Mouse (Mus musculus): ENCODE data around the gene Olfr1418. TPM values are rescaled to one million over a fixed set of nuclear protein-coding genes. Genes with fewer than 3 reads are reported as not detected.

Olfr1418 gene
- polyA plus RNA-seq, 2 experiments = not detected

GRCm38 (mm10) chr19:11856506-11856905, 4.4 kb downstream of the Olfr1418 start:
- no peak overlapping the region for H3K27ac ChIP-seq
- no peak overlapping the region for H3K4me3 ChIP-seq (ENCODE audit: insufficient read depth in 1 of 2, low read depth in 2 of 2, low read length in 2 of 2)
- 55% methylated on average over 6 of the region's 6 CpGs for WGBS (ENCODE audit: insufficient replicate concordance)
- H3K27me3 ChIP-seq (ENCODE audit: control insufficient read depth, insufficient read depth, low read length) = no peaks in the 10 kb centered on the region
- no peaks in the 10 kb centered on the region for H3K9me3 ChIP-seq (ENCODE audit: control insufficient read depth, low read length)
- no peaks in the 10 kb centered on the region for H3K4me1 ChIP-seq (replicated peaks; ENCODE audit: control insufficient read depth in 2 of 2, insufficient read depth in 2 of 2, low read length in 1 of 2)
- TF ChIP-seq CTCF (IDR thresholded peaks at IDR 0.05; ENCODE audit: low read depth) = no peak
- TF ChIP-seq EP300 (IDR thresholded peaks at IDR 0.05; ENCODE audit: low read depth) = no peak
- H3K9ac ChIP-seq (replicated peaks) = no peak overlapping the region
- DNase-seq (ENCODE audit: low read depth in 3 of 3, low spot score in 3 of 3) (no peak), ATAC-seq (ENCODE audit: insufficient read depth) (no peak)
- H3K36me3 ChIP-seq (replicated peaks; ENCODE audit: control insufficient read depth, insufficient read depth, low read depth) = no peaks in the 10 kb centered on the region
- no peak overlapping the region for H3K4me2 ChIP-seq (ENCODE audit: low read depth)

GRCm38 (mm10) chr19:11854821-11855220, 6.0 kb downstream of the Olfr1418 start:
- no peak overlapping the region for H3K9ac ChIP-seq (replicated peaks)
- 66% methylated on average over 2 of the region's 2 CpGs for WGBS (ENCODE audit: insufficient replicate concordance)
- TF ChIP-seq EP300 (IDR thresholded peaks at IDR 0.05; ENCODE audit: low read depth) (no peak), CTCF (IDR thresholded peaks at IDR 0.05; ENCODE audit: low read depth) (no peak)
- H3K9me3 ChIP-seq (ENCODE audit: control insufficient read depth, low read length) = no peaks in the 10 kb centered on the region
- no peaks in the 10 kb centered on the region for H3K36me3 ChIP-seq (replicated peaks; ENCODE audit: control insufficient read depth, insufficient read depth, low read depth)
- no peak overlapping the region for H3K4me2 ChIP-seq (ENCODE audit: low read depth)
- no peak for DNase-seq (ENCODE audit: low read depth in 3 of 3, low spot score in 3 of 3)
- ATAC-seq (ENCODE audit: insufficient read depth) = no peak
- no peaks in the 10 kb centered on the region for H3K27me3 ChIP-seq (ENCODE audit: control insufficient read depth, insufficient read depth, low read length)
- H3K4me3 ChIP-seq (ENCODE audit: insufficient read depth in 1 of 2, low read depth in 2 of 2, low read length in 2 of 2) = no peak overlapping the region
- H3K27ac ChIP-seq = no peak overlapping the region
- H3K4me1 ChIP-seq (replicated peaks; ENCODE audit: control insufficient read depth in 2 of 2, insufficient read depth in 2 of 2, low read length in 1 of 2) = no peaks in the 10 kb centered on the region

- TF ChIP-seq CTCF (IDR thresholded peaks at IDR 0.05; ENCODE audit: low read depth) (no peak), EP300 (IDR thresholded peaks at IDR 0.05; ENCODE audit: low read depth) (no peak)
- ATAC-seq (ENCODE audit: insufficient read depth) (no peak), DNase-seq (ENCODE audit: low read depth in 3 of 3, low spot score in 3 of 3) (no peak)
- Histone ChIP-seq H3K36me3 (replicated peaks; ENCODE audit: control insufficient read depth, insufficient read depth, low read depth) (no peaks in the 10 kb centered on the region), H3K4me2 (ENCODE audit: low read depth) (no peak overlapping the region), H3K4me3 (ENCODE audit: insufficient read depth in 1 of 2, low read depth in 2 of 2, low read length in 2 of 2) (no peak overlapping the region), H3K27me3 (ENCODE audit: control insufficient read depth, insufficient read depth, low read length) (no peaks in the 10 kb centered on the region), H3K27ac (no peak overlapping the region), H3K4me1 (replicated peaks; ENCODE audit: control insufficient read depth in 2 of 2, insufficient read depth in 2 of 2, low read length in 1 of 2) (no peaks in the 10 kb centered on the region), H3K9ac (replicated peaks) (no peak overlapping the region), H3K9me3 (ENCODE audit: control insufficient read depth, low read length) (no peaks in the 10 kb centered on the region)
- 28% methylated on average over 4 of the region's 4 CpGs for whole genome bisulfite sequencing (ENCODE audit: insufficient replicate concordance)
Measured at GRCm38 (mm10) chr19:11852652-11853051, 8.2 kb downstream of the Olfr1418 start.

- DNase-seq (ENCODE audit: low read depth in 3 of 3, low spot score in 3 of 3) (no peak), ATAC-seq (ENCODE audit: insufficient read depth) (no peak)
- 42% methylated on average over 4 of the region's 4 CpGs for WGBS (ENCODE audit: insufficient replicate concordance)
- Histone ChIP-seq H3K4me3 (ENCODE audit: insufficient read depth in 1 of 2, low read depth in 2 of 2, low read length in 2 of 2) (no peak overlapping the region), H3K27ac (no peak overlapping the region), H3K4me2 (ENCODE audit: low read depth) (no peak overlapping the region), H3K27me3 (ENCODE audit: control insufficient read depth, insufficient read depth, low read length) (no peaks in the 10 kb centered on the region), H3K4me1 (replicated peaks; ENCODE audit: control insufficient read depth in 2 of 2, insufficient read depth in 2 of 2, low read length in 1 of 2) (no peaks in the 10 kb centered on the region), H3K36me3 (replicated peaks; ENCODE audit: control insufficient read depth, insufficient read depth, low read depth) (no peaks in the 10 kb centered on the region), H3K9ac (replicated peaks) (no peak overlapping the region), H3K9me3 (ENCODE audit: control insufficient read depth, low read length) (no peaks in the 10 kb centered on the region)
- no peak for TF ChIP-seq CTCF (IDR thresholded peaks at IDR 0.05; ENCODE audit: low read depth)
- TF ChIP-seq EP300 (IDR thresholded peaks at IDR 0.05; ENCODE audit: low read depth) = no peak
Measured at GRCm38 (mm10) chr19:11846333-11846732, 14.5 kb downstream of the Olfr1418 start.

GRCm38 (mm10) chr19:11839119-11839518, 21.7 kb downstream of the Olfr1418 start, which contains the start of gene Olfr1417:
Olfr1417 (minus strand) TSS chr19:11839219.
- Histone ChIP-seq H3K4me2 (ENCODE audit: low read depth) (no peak within 1 kb of the TSS), H3K4me3 (ENCODE audit: insufficient read depth in 1 of 2, low read depth in 2 of 2, low read length in 2 of 2) (no peak within 1 kb of the TSS), H3K4me1 (replicated peaks; ENCODE audit: control insufficient read depth in 2 of 2, insufficient read depth in 2 of 2, low read length in 1 of 2) (no peaks in the 10 kb centered on the region), H3K36me3 (replicated peaks; ENCODE audit: control insufficient read depth, insufficient read depth, low read depth) (no peaks in the 10 kb centered on the region), H3K9me3 (ENCODE audit: control insufficient read depth, low read length) (no peaks in the 10 kb centered on the region), H3K27ac (no peak within 1 kb of the TSS), H3K9ac (replicated peaks) (no peak within 1 kb of the TSS), H3K27me3 (ENCODE audit: control insufficient read depth, insufficient read depth, low read length) (no peaks in the 10 kb centered on the region)
- DNase-seq (ENCODE audit: low read depth in 3 of 3, low spot score in 3 of 3) (no peak), ATAC-seq (ENCODE audit: insufficient read depth) (no peak)
- WGBS (ENCODE audit: insufficient replicate concordance) = 61% methylated on average over 4 of the region's 4 CpGs
- TF ChIP-seq EP300 (IDR thresholded peaks at IDR 0.05; ENCODE audit: low read depth) (no peak), CTCF (IDR thresholded peaks at IDR 0.05; ENCODE audit: low read depth) (no peak)

All from liver, embryonic 14.5 days (tissue).